Mouse (Mus musculus): ENCODE results near the gene Hoxb5.

- no peak for TF ChIP-seq GATA1 (IDR thresholded peaks at IDR 0.05; ENCODE audit: low read length)
- no peak for TF ChIP-seq TAL1 (IDR thresholded peaks at IDR 0.05; ENCODE audit: low read length)
These were observed 11.7 kb downstream of the Hoxb5 start for GRCm38 (mm10) chr11:96314671-96315343.

Measured in erythroblast, embryonic 14.5 days (primary cell).